Mouse (Mus musculus): ENCODE data around the gene Gm7735.
"Not testable (repeated sequence)": the region's sequence is repeated elsewhere in the genome, so short reads cannot be mapped to it uniquely, and the experiment has no call there.

Gene Gm7735

GRCm38 (mm10) chr16:89169190-89169589, at the start of gene Gm7735:
TSS of gene Gm7735 (plus strand) at chr16:89169490.
- not testable (repeated sequence) for DNase-seq (ENCODE audit: low spot score)

GRCm38 (mm10) chr16:89140551-89140950, 28.7 kb upstream of the Gm7735 start, which contains the start of gene Gm6358:
TSS of gene Gm6358 (plus strand) at chr16:89140851.
- DNase-seq (ENCODE audit: low spot score): no peak

- no peak for DNase-seq (ENCODE audit: low spot score)
These were observed 18.5 kb upstream of the Gm7735 start, which contains the start of gene Gm10061 for GRCm38 (mm10) chr16:89150786-89151185. TSS of gene Gm10061 (plus strand) at chr16:89151086.

GRCm38 (mm10) chr16:89157652-89158051, 11.6 kb upstream of the Gm7735 start, which contains the start of gene Gm9789:
TSS of gene Gm9789 (plus strand) at chr16:89157952.
- DNase-seq (ENCODE audit: low spot score): no peak

GRCm38 (mm10) chr16:89174435-89174834, 5.1 kb downstream of the Gm7735 start, which contains the start of gene 1110057P08Rik:
TSS of gene 1110057P08Rik (plus strand) at chr16:89174735.
- no peak for DNase-seq (ENCODE audit: low spot score)

- no peak for DNase-seq (ENCODE audit: low spot score)
These were observed 19.3 kb downstream of the Gm7735 start for GRCm38 (mm10) chr16:89188621-89189020.

- no peak for DNase-seq (ENCODE audit: low spot score)
These were observed 36.3 kb downstream of the Gm7735 start, which contains the start of gene Krtap20-2 for GRCm38 (mm10) chr16:89205561-89205960. TSS of gene Krtap20-2 (plus strand) at chr16:89205861.

Data from urinary bladder, postnatal 25 days (tissue).